Mouse (Mus musculus) neural tube, embryonic 14.5 days (tissue): ENCODE data around the gene Best2. TPM values are rescaled to one million over a fixed set of nuclear protein-coding genes. Genes with fewer than 3 reads are reported as not detected.
A peak's percentile ranks its signal among the peaks of the same experiment; 100 is the strongest.

Source experiments
- ATAC-seq: fragments of 200-750 bp; cut with Nextera tagmentation; 2 replicates; pipeline ENCODE4 v1.8.0; 2017; ENCODE audit warnings: low read depth, mild to moderate bottlenecking, moderate TSS enrichment, moderate library complexity
- H3K27ac ChIP-seq: fragments of 300-500 bp; sonication (generic); 2 replicates; pipeline ENCODE4 v1.5.1; 2014; ENCODE audit warnings: low read depth, mild to moderate bottlenecking, control low read depth, low read length, moderate library complexity, mixed read lengths
- H3K27me3 ChIP-seq: fragments of 300-500 bp; sonication (generic); 2 replicates; pipeline ENCODE4 v1.6.1; 2014; ENCODE audit warnings: low read length; ENCODE audit not compliant: control insufficient read depth, insufficient read depth
- H3K36me3 ChIP-seq: fragments of 300-500 bp; sonication (generic); 2 replicates; pipeline ENCODE4 v1.6.1; 2014; ENCODE audit warnings: low read length, mixed read lengths; ENCODE audit not compliant: control insufficient read depth, insufficient read depth
- H3K4me1 ChIP-seq: fragments of 300-500 bp; sonication (generic); 2 replicates; pipeline ENCODE4 v1.6.1; 2014; ENCODE audit warnings: low read length; ENCODE audit not compliant: control insufficient read depth, insufficient read depth
- H3K4me2 ChIP-seq: fragments of 300-500 bp; sonication (generic); 2 replicates; pipeline ENCODE4 v1.6.1; 2014; ENCODE audit warnings: mild to moderate bottlenecking, low read depth, low read length, control low read depth
- H3K4me3 ChIP-seq: fragments of 300-500 bp; sonication (generic); 2 replicates; pipeline ENCODE4 v1.5.1; 2014; ENCODE audit warnings: low read depth, low read length, control low read depth, mixed read lengths
- H3K9ac ChIP-seq: fragments of 300-500 bp; sonication (generic); replicated peaks from 2 replicates; pipeline ENCODE4 v1.6.1; 2014; ENCODE audit warnings: low read depth, mild to moderate bottlenecking, control low read depth, low read length, mixed read lengths
- H3K9me3 ChIP-seq: fragments of 300-500 bp; sonication (generic); 2 replicates; pipeline ENCODE4 v1.6.1; 2016; ENCODE audit warnings: low read length; ENCODE audit not compliant: control insufficient read depth
- WGBS: fragments of 180-500 bp; shearing (Covaris S2); extraction: QIAGEN DNeasy Blood & Tissue Kit; methylation state at CpG from one replicate; pipeline ENCODE4 v1.1.7; 2014; 5-methylcytosine and 5-hydroxymethylcytosine counted together
- microRNA-seq: library from miRNA; unstranded; fragments of <30 nt; microRNA quantifications from one replicate; pipeline ENCODE4, GENCODE M21; 2016
- polyA plus RNA-seq: library from polyadenylated mRNA; unstranded; fragments of >200 nt; fragmentation: Nextera tagmentation; extraction: Ambion mirVana; gene quantifications from 2 replicates; pipeline ENCODE4 v1.2.1, GENCODE M21; 2014

Best2 gene
- polyA plus RNA-seq, 1 experiment from 2014 or later, result not detected

DNA sequence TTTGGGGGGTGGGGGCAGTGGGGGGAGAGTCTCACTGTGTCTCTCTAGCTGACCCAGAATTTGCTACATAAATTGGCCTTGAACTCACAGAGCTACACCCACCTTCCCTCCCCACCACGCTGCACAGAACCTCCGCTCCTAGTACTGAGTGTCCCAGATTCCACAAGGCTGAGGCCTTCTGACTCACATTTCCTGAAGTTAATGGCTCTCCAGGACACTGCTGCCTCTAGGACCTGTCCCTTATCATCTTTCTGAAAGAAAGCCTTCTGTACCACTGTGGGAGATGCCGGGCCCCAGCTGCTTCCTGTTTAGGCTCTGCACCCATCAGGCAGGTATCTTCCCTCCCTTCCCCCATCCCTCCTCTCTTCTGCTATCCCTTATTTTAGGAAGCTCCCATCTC lies 47.7 kb downstream of the Best2 start:
- no peak overlapping the region for H3K27ac ChIP-seq
- peak; percentile 0; the same call in 1 of the 2 replicates for ATAC-seq
- WGBS, result 57% methylated on average over 3 of the region's 3 CpGs

DNA sequence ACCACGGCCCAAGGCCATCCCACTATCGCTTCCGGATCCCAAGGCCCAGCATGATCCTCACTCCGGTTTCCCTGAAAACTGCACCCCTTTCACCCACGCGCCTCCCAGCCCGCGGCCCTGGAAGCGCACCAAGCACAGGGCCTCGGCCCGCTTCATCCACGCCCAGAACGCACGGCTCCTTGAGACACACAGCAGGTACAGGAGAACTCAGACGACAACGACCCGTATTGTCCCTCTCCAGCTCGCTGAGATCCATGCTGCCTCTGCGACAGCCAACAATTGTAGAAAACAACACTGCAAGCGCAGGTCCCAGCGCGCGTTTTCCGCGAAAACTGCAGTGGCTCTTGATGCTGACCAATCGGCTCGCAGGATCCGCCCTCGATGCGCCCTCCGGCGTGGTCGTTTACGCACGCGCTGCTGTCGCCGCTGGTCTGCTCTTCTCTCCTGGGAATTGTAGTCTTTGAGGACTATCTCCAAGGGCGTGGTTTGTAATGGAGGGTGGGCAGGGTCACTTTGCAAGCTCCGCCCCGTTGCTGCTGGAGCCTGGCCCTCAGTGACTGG lies 48.5 kb downstream of the Best2 start:
- peak overlapping the region; percentile 55 for H3K9ac ChIP-seq
- peak overlapping the region; percentile 65 for H3K4me2 ChIP-seq
- no peaks in the 10 kb centered on the region for H3K27me3 ChIP-seq
- 0% methylated on average over 40 of the region's 41 CpGs for WGBS
- peak overlapping the region; percentile 48 for H3K4me3 ChIP-seq
- H3K36me3 ChIP-seq, result no peaks in the 10 kb centered on the region; the same call in 1 of the 2 replicates
- H3K4me1 ChIP-seq, result peaks cover 16% of the 10 kb centered on the region
- H3K27ac ChIP-seq, result peak overlapping the region; percentile 3; the same call in 1 of the 2 replicates
- H3K9me3 ChIP-seq, result no peaks in the 10 kb centered on the region
- peak; percentile 76 for ATAC-seq

More for the DNA sequence above, 47.7 kb downstream of the Best2 start:
- no peak overlapping the region for H3K4me3 ChIP-seq
- H3K9me3 ChIP-seq, result no peaks in the 10 kb centered on the region
- no peaks in the 10 kb centered on the region for H3K27me3 ChIP-seq
- peaks cover 21% of the 10 kb centered on the region for H3K4me1 ChIP-seq
- H3K36me3 ChIP-seq, result peaks cover 3% of the 10 kb centered on the region
- H3K4me2 ChIP-seq, result peak overlapping the region; percentile 65; the same call in 1 of the 2 replicates
- H3K9ac ChIP-seq, result no peak overlapping the region

GRCm38 (mm10) chr8:84963952-84964351 lies 50.4 kb downstream of the Best2 start:
- H3K36me3 ChIP-seq, result no peaks in the 10 kb centered on the region
- no peak overlapping the region for H3K4me2 ChIP-seq
- H3K9ac ChIP-seq, result no peak overlapping the region
- no peaks in the 10 kb centered on the region for H3K9me3 ChIP-seq
- H3K4me1 ChIP-seq, result peaks cover 13% of the 10 kb centered on the region
- no peak overlapping the region for H3K27ac ChIP-seq
- H3K4me3 ChIP-seq, result no peak overlapping the region
- ATAC-seq, result no peak
- no peaks in the 10 kb centered on the region for H3K27me3 ChIP-seq
- WGBS, result 88% methylated on average over 4 of the region's 4 CpGs

DNA sequence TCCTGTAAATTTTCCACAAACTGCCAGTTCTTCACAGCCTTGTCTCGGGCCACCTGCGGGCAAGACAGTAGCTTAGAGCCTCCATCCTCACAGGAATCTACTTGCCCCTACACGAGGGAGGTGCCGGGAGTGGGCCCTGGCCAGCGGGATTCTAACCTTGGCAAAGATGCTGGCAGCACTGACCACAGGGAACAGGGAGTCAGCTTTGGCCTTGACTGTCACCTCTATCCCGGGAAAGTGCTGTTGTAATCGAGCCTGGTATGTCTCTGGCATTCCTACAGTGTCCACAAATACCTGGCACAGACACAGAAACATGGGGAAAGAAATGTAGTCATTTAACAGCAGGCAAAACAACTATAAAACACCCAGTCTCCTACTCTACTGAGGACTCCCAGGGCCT lies 54.5 kb downstream of the Best2 start:
- H3K4me3 ChIP-seq, result no peak overlapping the region
- H3K9ac ChIP-seq, result no peak overlapping the region

More for the DNA sequence above, 54.5 kb downstream of the Best2 start:
- H3K4me1 ChIP-seq, result peaks cover under 1% of the 10 kb centered on the region; the same call in 1 of the 2 replicates
- WGBS, result 95% methylated on average over 7 of the region's 7 CpGs
- H3K4me2 ChIP-seq, result no peak overlapping the region
- H3K36me3 ChIP-seq, result peaks cover 6% of the 10 kb centered on the region; the same call in 1 of the 2 replicates
- no peak overlapping the region for H3K27ac ChIP-seq
- no peaks in the 10 kb centered on the region for H3K27me3 ChIP-seq
- H3K9me3 ChIP-seq, result no peaks in the 10 kb centered on the region
- ATAC-seq, result no peak

Small RNA genes lying within 50 kb of the gene (microRNA-seq; reads per million reads assigned to microRNA genes)
- 1.7 reads per million for gene Mir7070

Other genes with a start within 250 kb of the Best2 start
- 68.2 and 91.5 TPM in 2 replicates for gene Nfix, start 214.2 kb downstream of the Best2 start, polyA plus RNA-seq
- 12.3 and 16.9 TPM in 2 replicates for gene Dand5, start 191.7 kb downstream of the Best2 start, polyA plus RNA-seq
- 33.1 and 39.8 TPM in 2 replicates for gene Gadd45gip1, start 183.0 kb downstream of the Best2 start, polyA plus RNA-seq
- 69.4 and 78.1 TPM in 2 replicates for gene Rad23a, start 173.9 kb downstream of the Best2 start, polyA plus RNA-seq
- gene Calr, start 167.6 kb downstream of the Best2 start, polyA plus RNA-seq, result 615 and 623 TPM in 2 replicates
- 90.9 and 98.2 TPM in 2 replicates for gene Farsa, start 157.5 kb downstream of the Best2 start, polyA plus RNA-seq
- 14.2 and 24.5 TPM in 2 replicates for gene Syce2, start 142.4 kb downstream of the Best2 start, polyA plus RNA-seq
- gene Gcdh, start 120.6 kb downstream of the Best2 start, polyA plus RNA-seq, result 33.5 and 34.2 TPM in 2 replicates
- gene Klf1, start 112.6 kb downstream of the Best2 start, polyA plus RNA-seq, result 0.44 and 0.80 TPM in 2 replicates
- gene Dnase2a, start 106.0 kb downstream of the Best2 start, polyA plus RNA-seq, result 5.0 and 5.3 TPM in 2 replicates
- 75.6 and 79.8 TPM in 2 replicates for gene Mast1, start 77.2 kb downstream of the Best2 start, polyA plus RNA-seq
- gene Rtbdn, start 67.5 kb downstream of the Best2 start, polyA plus RNA-seq, result 1.3 and 3.5 TPM in 2 replicates
- gene Gm49661, start 45.1 kb downstream of the Best2 start, polyA plus RNA-seq, result not detected in 2 replicates
- 1,214 and 1,252 TPM in 2 replicates for gene Prdx2, start 44.9 kb downstream of the Best2 start, polyA plus RNA-seq
- 45.7 and 48.0 TPM in 2 replicates for gene Rnaseh2a, start 44.8 kb downstream of the Best2 start, polyA plus RNA-seq
- 5.4 and 8.4 TPM in 2 replicates for gene Junb, start 35.8 kb downstream of the Best2 start, polyA plus RNA-seq
- 25.5 and 31.2 TPM in 2 replicates for gene Hook2, start 23.9 kb downstream of the Best2 start, polyA plus RNA-seq
- gene Asna1, start 10.8 kb upstream of the Best2 start, polyA plus RNA-seq, result 119 and 128 TPM in 2 replicates
- gene Trir, start 12.3 kb upstream of the Best2 start, polyA plus RNA-seq, result 153 and 161 TPM in 2 replicates
- 30.8 and 45.8 TPM in 2 replicates for gene Tnpo2, start 22.4 kb upstream of the Best2 start, polyA plus RNA-seq
- 57.0 and 66.3 TPM in 2 replicates for gene Fbxw9, start 45.5 kb upstream of the Best2 start, polyA plus RNA-seq
- gene Gm5741, start 53.5 kb upstream of the Best2 start, polyA plus RNA-seq, result 1.4 TPM in 1 of 2 replicates, not detected in the other
- gene Dhps, start 57.2 kb upstream of the Best2 start, polyA plus RNA-seq, result 115 and 123 TPM in 2 replicates
- gene Wdr83os, start 66.2 kb upstream of the Best2 start, polyA plus RNA-seq, result 120 and 134 TPM in 2 replicates
- gene Wdr83, start 66.8 kb upstream of the Best2 start, polyA plus RNA-seq, result 47.2 and 47.9 TPM in 2 replicates
- 15.4 and 20.9 TPM in 2 replicates for gene Man2b1, start 68.7 kb upstream of the Best2 start, polyA plus RNA-seq
- 2.9 and 3.5 TPM in 2 replicates for gene Zfp791, start 108.6 kb upstream of the Best2 start, polyA plus RNA-seq
- gene Cks1brt, start 137.4 kb upstream of the Best2 start, polyA plus RNA-seq, result not detected in 2 replicates
- gene Olfr371, start 211.5 kb upstream of the Best2 start, polyA plus RNA-seq, result not detected in 2 replicates